Mouse (Mus musculus) myocyte (in vitro differentiated cells): Measurements from ENCODE around the gene Sh3glb2.

Experiments
- MAX ChIP-seq: IDR thresholded peaks from one replicate; pipeline ENCODE4 v1.6.1; 2011; ENCODE audit warnings: low read depth, mild to moderate bottlenecking, control low read depth
- MYOG ChIP-seq, 3 experiments: IDR thresholded peaks; one replicate each; pipeline ENCODE4 v1.6.1; 2011; ENCODE audit warnings: control low read depth in 2 of 3, low read depth in 2 of 3, mild to moderate bottlenecking in 2 of 3; ENCODE audit not compliant: insufficient read length in 2 of 3, control insufficient read depth in 1 of 3, insufficient read depth in 1 of 3
- POLR2A ChIP-seq: IDR thresholded peaks from one replicate; pipeline ENCODE4 v1.6.1; 2011; ENCODE audit warnings: low read depth, mild to moderate bottlenecking, control low read depth, moderate library complexity; ENCODE audit not compliant: insufficient read length

DNA sequence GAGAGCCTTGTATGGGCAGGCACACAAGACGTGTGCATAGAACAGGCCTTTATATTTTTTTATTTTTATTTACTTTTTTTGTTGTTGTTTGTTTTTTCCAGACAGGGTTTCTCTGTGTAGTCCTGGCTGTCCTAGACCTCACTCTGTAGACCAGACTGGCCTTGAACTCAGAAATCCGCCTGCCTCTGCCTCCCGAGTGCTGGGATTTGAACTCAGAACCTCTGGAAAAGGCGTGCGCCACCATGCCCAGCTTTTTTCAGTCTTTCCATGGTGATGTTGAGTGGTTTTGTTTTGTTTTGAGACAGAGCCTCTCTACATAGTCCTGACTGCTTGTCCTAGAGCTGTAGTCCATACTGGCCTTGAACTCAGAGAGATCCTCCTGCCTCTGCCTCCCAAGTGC, 13.6 kb upstream of the Sh3glb2 start:
- no peak for TF ChIP-seq MAX
- TF ChIP-seq POLR2A, result no peak
- TF ChIP-seq MYOG (IDR thresholded peaks at IDR 0.05; ENCODE audit: control insufficient read depth in 1 of 3, insufficient read depth in 1 of 3, insufficient read length in 2 of 3, low read depth in 2 of 3), result no peak
